Mouse (Mus musculus) lung, postnatal 0 days (tissue): ENCODE measurements around the gene Pdlim5.

Experiments used
- CTCF ChIP-seq: IDR thresholded peaks from 2 replicates; pipeline ENCODE4 v1.5.1; 2016; ENCODE audit warnings: antibody characterized with exemption, mild to moderate bottlenecking
- EP300 ChIP-seq: IDR thresholded peaks from 2 replicates; pipeline ENCODE4 v1.6.1; 2016; ENCODE audit warnings: antibody characterized with exemption, mild to moderate bottlenecking, control low read depth

DNA sequence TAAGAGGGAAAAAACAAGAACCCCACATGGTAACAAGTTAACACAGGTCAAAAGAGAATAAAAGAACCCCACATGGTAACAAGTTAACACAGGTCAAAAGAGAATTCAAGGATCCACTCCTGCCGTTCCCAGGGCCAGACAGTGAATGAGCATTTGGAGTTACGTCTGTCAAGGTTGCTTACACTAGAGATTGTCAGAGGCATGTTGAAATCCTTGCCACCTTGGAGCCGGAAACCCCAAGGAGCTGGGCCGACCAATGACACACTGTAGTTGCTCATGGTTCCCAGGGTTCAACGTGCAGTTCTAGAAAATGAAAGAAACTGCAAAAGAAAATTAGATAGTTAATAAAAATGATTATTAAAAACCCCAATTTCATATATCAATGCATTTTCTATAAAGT lies 4.0 kb downstream of the Pdlim5 start:
- TF ChIP-seq CTCF = no peak
- TF ChIP-seq EP300 = no peak
